Mouse (Mus musculus) bone marrow macrophage, adult 2 months (primary cell): ENCODE results near the gene Ptprm.

ENCODE experiments used
- CTCF ChIP-seq: IDR thresholded peaks from 2 replicates; pipeline ENCODE4 v1.5.1; 2012; ENCODE audit warnings: low read depth, mild to moderate bottlenecking, low read length, moderate library complexity
- POLR2A ChIP-seq: IDR thresholded peaks from 2 replicates; pipeline ENCODE4 v1.6.1; 2012; ENCODE audit warnings: mild to moderate bottlenecking, low read depth, low read length, borderline replicate concordance

DNA sequence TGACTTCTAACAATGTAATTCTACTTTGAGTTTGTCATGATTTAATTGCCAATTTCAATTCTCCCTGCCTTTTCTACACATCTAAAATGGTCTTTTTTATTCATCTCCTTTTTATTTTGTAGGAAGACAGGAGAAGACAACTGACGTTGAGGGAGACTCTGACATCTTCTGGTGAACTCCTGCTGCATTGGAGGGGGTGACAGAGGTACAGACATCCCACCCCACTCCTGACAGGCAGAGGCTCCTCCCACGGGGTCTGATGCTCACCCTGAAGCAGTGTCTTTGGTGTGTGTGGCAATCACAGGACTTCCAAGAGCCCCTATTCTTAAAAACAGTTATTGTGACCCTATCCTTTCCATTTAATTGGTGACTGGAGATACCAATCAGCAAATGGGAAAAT, 589.8 kb downstream of the Ptprm start:
- TF ChIP-seq POLR2A (no peak), CTCF (no peak)
